Mouse (Mus musculus): ENCODE results near the gene Mrs2. TPM values are rescaled to one million over a fixed set of nuclear protein-coding genes. Genes with fewer than 3 reads are reported as not detected.

The Mrs2 gene
- polyA plus RNA-seq, 1 experiment: 47.6 TPM

DNA sequence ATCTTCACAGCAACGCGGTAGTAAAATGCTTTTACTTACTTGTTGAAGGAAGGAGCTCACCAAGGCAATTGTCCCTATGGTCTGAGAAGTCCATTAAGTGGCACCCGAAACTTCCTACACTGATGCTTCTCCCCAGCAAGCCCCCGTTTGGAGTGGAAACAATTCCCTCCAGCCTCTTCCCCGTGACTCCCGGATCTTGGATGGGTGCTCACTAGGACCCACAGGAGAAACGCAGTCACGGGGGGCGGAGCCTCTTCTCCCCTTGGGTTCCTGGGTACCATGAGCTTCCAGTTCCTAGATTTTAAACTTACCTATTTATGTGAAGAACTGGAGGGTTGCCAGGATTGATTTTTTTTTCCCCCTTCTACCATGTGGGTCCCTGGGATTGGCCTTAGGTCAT is 80.7 kb downstream of the Mrs2 start:
- H3K4me3 ChIP-seq (ENCODE audit: insufficient read depth, low read length): no peak overlapping the region
- TF ChIP-seq POLR2A (IDR thresholded peaks at IDR 0.05; ENCODE audit: extremely low read depth, insufficient read depth, low read length) (no peak), CTCF (IDR thresholded peaks at IDR 0.05; ENCODE audit: extremely low read depth, insufficient read depth, low read length) (no peak)
- H3K4me1 ChIP-seq (ENCODE audit: control insufficient read depth, insufficient read depth, low read length): peaks cover 5% of the 10 kb centered on the region; the same call in 1 of the 2 replicates
- H3K27ac ChIP-seq (ENCODE audit: insufficient read depth, low read length): no peak overlapping the region

DNA sequence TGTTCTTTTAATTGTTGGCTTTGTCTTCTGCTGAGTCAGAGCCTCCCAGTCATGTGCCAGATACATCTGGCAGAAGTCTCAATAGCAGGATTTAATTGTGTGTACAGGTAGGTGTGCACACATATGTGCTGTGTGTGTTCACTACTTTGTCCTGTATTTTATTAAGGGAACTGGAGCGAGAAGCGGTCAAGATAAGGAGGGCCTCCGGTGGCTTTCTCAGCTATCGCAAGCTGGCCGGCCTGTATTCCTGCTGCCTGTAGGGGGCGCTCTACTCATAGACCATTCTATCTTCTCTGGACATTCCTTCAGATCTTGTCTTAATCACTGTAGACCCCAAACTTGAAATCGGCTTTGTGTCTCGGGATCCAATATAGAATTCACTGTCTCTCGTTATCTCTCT is 81.5 kb downstream of the Mrs2 start:
- no peak overlapping the region for H3K27ac ChIP-seq (ENCODE audit: insufficient read depth, low read length)
- H3K4me3 ChIP-seq (ENCODE audit: insufficient read depth, low read length): no peak overlapping the region
- H3K4me1 ChIP-seq (ENCODE audit: control insufficient read depth, insufficient read depth, low read length): peaks cover 5% of the 10 kb centered on the region; the same call in 1 of the 2 replicates
- TF ChIP-seq CTCF (IDR thresholded peaks at IDR 0.05; ENCODE audit: extremely low read depth, insufficient read depth, low read length) (peak; percentile 64), POLR2A (IDR thresholded peaks at IDR 0.05; ENCODE audit: extremely low read depth, insufficient read depth, low read length) (no peak)

DNA sequence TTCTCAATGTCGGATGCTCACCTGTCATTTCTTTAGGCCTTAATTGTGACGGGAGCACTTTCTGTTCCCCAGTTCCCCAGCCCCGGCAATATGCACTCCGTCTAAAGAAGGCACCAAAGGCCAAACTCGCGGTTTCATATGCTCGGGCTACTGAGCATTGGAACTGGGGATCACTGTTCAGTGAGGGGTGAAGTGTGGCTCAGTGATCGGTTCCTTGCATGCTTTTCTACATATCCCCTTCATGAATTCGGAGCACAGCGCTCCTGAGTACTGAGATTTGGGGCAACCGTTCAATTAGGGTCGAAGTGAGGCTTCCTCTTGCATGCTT is 82.4 kb downstream of the Mrs2 start:
- peak overlapping the region; percentile 24; the same call in 1 of the 2 replicates for H3K27ac ChIP-seq (ENCODE audit: insufficient read depth, low read length)
- TF ChIP-seq CTCF (IDR thresholded peaks at IDR 0.05; ENCODE audit: extremely low read depth, insufficient read depth, low read length) (no peak), POLR2A (IDR thresholded peaks at IDR 0.05; ENCODE audit: extremely low read depth, insufficient read depth, low read length) (no peak)
- peak overlapping the region; percentile 88 for H3K4me3 ChIP-seq (ENCODE audit: insufficient read depth, low read length)

More for the DNA sequence above, 82.4 kb downstream of the Mrs2 start:
- peaks cover 5% of the 10 kb centered on the region; the same call in 1 of the 2 replicates for H3K4me1 ChIP-seq (ENCODE audit: control insufficient read depth, insufficient read depth, low read length)

Other genes with a start within 250 kb of the Mrs2 start
- 115 and 122 TPM in 2 replicates for gene BC005537, start 218.7 kb downstream of the Mrs2 start, polyA plus RNA-seq (2012; rRNA removed)
- gene Acot13, start 188.8 kb downstream of the Mrs2 start, polyA plus RNA-seq (2012; rRNA removed): 153 and 169 TPM in 2 replicates
- gene Tdp2, start 188.7 kb downstream of the Mrs2 start, polyA plus RNA-seq (2012; rRNA removed): 25.2 and 28.8 TPM in 2 replicates
- 16.4 and 16.8 TPM in 2 replicates for gene D130043K22Rik, start 175.2 kb downstream of the Mrs2 start, polyA plus RNA-seq (2012; rRNA removed)
- gene Aldh5a1, start 82.7 kb downstream of the Mrs2 start, polyA plus RNA-seq (2012; rRNA removed): 39.0 TPM in 2 replicates
- gene Gpld1, start 77.2 kb downstream of the Mrs2 start, polyA plus RNA-seq (2012; rRNA removed): 21.7 and 22.6 TPM in 2 replicates
- 8.3 and 12.9 TPM in 2 replicates for gene Dcdc2a, start 35.6 kb upstream of the Mrs2 start, polyA plus RNA-seq (2012; rRNA removed)

Measured in cortical plate, adult 2 months (tissue).